Comparison of ENCODE assay signal across 10 mouse cellular contexts in genomic region chr5:30922581-30923041, GRCm38 (mm10). TPM values are rescaled to one million over a fixed set of nuclear protein-coding genes. Genes with fewer than 3 reads are reported as not detected.
A peak's percentile ranks its signal among the peaks of the same experiment; 100 is the strongest.
DNase-seq lines count a peak whose midpoint lies in the region; ATAC-seq and TF ChIP-seq lines count a peak whose summit lies in the region.
"Had no signal": no experiment of that assay in that cellular context is flagged by ENCODE, and none has a peak within 500 bp of the region (broad histone marks: within the 10 kb centered on the region; RNA-seq: fewer than 3 reads in every experiment).

No protein-coding gene starts in this region.

- H3K9ac ChIP-seq in MEL (ENCODE audit: control insufficient read depth, low read depth, low read length, poor library complexity, severe bottlenecking), result peak overlapping the region; percentile 69
- 0 out of 2 replicates have a peak overlapping the region, but pooled peaks have one; percentile 8 for H3K9ac ChIP-seq in intestine, embryonic 15.5 days

- peaks cover 5 to 11% of the 10 kb centered on the region in 2 experiments; a peak in 3 of 4 replicates for H3K4me1 ChIP-seq in MEL (ENCODE audit: control insufficient read depth in 1 of 2, insufficient read depth in 2 of 2, low read length in 2 of 2)
- peaks cover 30% of the 10 kb centered on the region for H3K4me1 ChIP-seq in intestine, embryonic 15.5 days (replicated peaks)
- peaks cover 36% of the 10 kb centered on the region for H3K4me1 ChIP-seq in midbrain, embryonic 10.5 days

- TF ChIP-seq CTCF in gastrocnemius, adult 2 months (IDR thresholded peaks at IDR 0.05), result no peak
- TF ChIP-seq CTCF in MEL (IDR thresholded peaks at IDR 0.05 in 2 of 3, conservative IDR thresholded peaks at IDR 0.05 in 1 of 3; ENCODE audit: control insufficient read depth in 1 of 3, insufficient read depth in 1 of 3, low read depth in 2 of 3, low read length in 3 of 3, poor library complexity in 1 of 3, severe bottlenecking in 1 of 3), result no peak; a peak in 1 of 6 replicates

- 55% methylated on average over 10 of the region's 10 CpGs for WGBS in intestine, embryonic 15.5 days
- 77% methylated on average over 10 of the region's 10 CpGs for WGBS in midbrain, embryonic 10.5 days

- TF ChIP-seq POLR2A in MEL (IDR thresholded peaks at IDR 0.05; ENCODE audit: control insufficient read depth in 1 of 2, insufficient read depth in 1 of 2, low read depth in 1 of 2, low read length in 2 of 2, poor library complexity in 1 of 2), result peak in 1 of 2 experiments; percentile 25; a peak in 1 of 4 replicates

- TF ChIP-seq RAD21 in MEL (IDR thresholded peaks at IDR 0.05; ENCODE audit: low read depth, low read length), result no peak

- DNase-seq in gastrocnemius, adult 2 months, result no peak
- no peak for DNase-seq in gastrocnemius, postnatal 25 days
- peak; percentile 59 for DNase-seq in MEL (ENCODE audit: low read depth, low spot score)
- DNase-seq in midbrain, embryonic 10.5 days (ENCODE audit: low spot score), result no peak
- DNase-seq in adrenal gland, postnatal 14 days, result no peak
- no peak for DNase-seq in natural killer cell, adult 2 months (ENCODE audit: low spot score in 2 of 2)
- DNase-seq in B cell, adult 2 months, result no peak
- DNase-seq: adrenal gland, postnatal 36 days; gastrocnemius, postnatal 36 days had no signal

- H3K79me2 ChIP-seq in MEL (ENCODE audit: control insufficient read depth, insufficient read depth, low read length, poor library complexity), result peaks cover 14% of the 10 kb centered on the region

- peak overlapping the region; percentile 94 for H3K27ac ChIP-seq in gastrocnemius, adult 2 months
- 0 out of 2 replicates have a peak overlapping the region, but pooled peaks have one; percentile 1 for H3K27ac ChIP-seq in MEL (ENCODE audit: control insufficient read depth, low read depth, low read length)
- no peak overlapping the region for H3K27ac ChIP-seq in intestine, embryonic 15.5 days
- H3K27ac ChIP-seq in midbrain, embryonic 10.5 days (replicated peaks), result no peak overlapping the region

- no peak for ATAC-seq in intestine, embryonic 15.5 days

- no peaks in the 10 kb centered on the region for H3K9me3 ChIP-seq in MEL (replicated peaks; ENCODE audit: insufficient read depth, low read length)
- no peaks in the 10 kb centered on the region for H3K9me3 ChIP-seq in intestine, embryonic 15.5 days
- H3K9me3 ChIP-seq in midbrain, embryonic 10.5 days (replicated peaks), result no peaks in the 10 kb centered on the region

- H3K4me2 ChIP-seq in intestine, embryonic 15.5 days (replicated peaks), result peak overlapping the region; percentile 75

- H3K27me3 ChIP-seq in MEL (ENCODE audit: control insufficient read depth in 1 of 2, insufficient read depth in 2 of 2, low read length in 2 of 2), result no peaks in the 10 kb centered on the region
- H3K27me3 ChIP-seq in intestine, embryonic 15.5 days (replicated peaks), result no peaks in the 10 kb centered on the region
- peaks cover 43% of the 10 kb centered on the region for H3K27me3 ChIP-seq in midbrain, embryonic 10.5 days (ENCODE audit: low read depth, poor library complexity, severe bottlenecking)

- H3K36me3 ChIP-seq in MEL (ENCODE audit: control insufficient read depth in 1 of 2, insufficient read depth in 2 of 2, low read length in 2 of 2), result peaks cover 0 to 2% of the 10 kb centered on the region in 2 experiments; a peak in 1 of 4 replicates
- peaks cover 19% of the 10 kb centered on the region for H3K36me3 ChIP-seq in intestine, embryonic 15.5 days
- peaks cover 9% of the 10 kb centered on the region for H3K36me3 ChIP-seq in midbrain, embryonic 10.5 days

- no peak; a peak in 1 of 4 replicates for TF ChIP-seq EP300 in MEL (IDR thresholded peaks at IDR 0.05; ENCODE audit: low read depth in 1 of 2, low read length in 2 of 2)

- H3K4me3 ChIP-seq in gastrocnemius, adult 2 months, result peak overlapping the region; percentile 76
- peak overlapping the region; percentile 74 to 89 for H3K4me3 ChIP-seq in MEL (ENCODE audit: control insufficient read depth in 1 of 2, insufficient read depth in 1 of 2, low read depth in 2 of 2, low read length in 2 of 2)
- 0 out of 2 replicates have a peak overlapping the region, but pooled peaks have one; percentile 43 for H3K4me3 ChIP-seq in intestine, embryonic 15.5 days (replicated peaks)
- peak overlapping the region; percentile 60 for H3K4me3 ChIP-seq in midbrain, embryonic 10.5 days

- intact Hi-C loops in gastrocnemius, adult 2 months (cut with DNase I), result no loop called here

TF ChIP-seq in MEL, 35 proteins besides CTCF, POLR2A, EP300 and RAD21:
- TF ChIP-seq MYC (IDR thresholded peaks at IDR 0.05; ENCODE audit: low read depth, low read length) (0 out of 2 replicates have a peak, but pooled peaks have one; percentile 33), GATA1 (IDR thresholded peaks at IDR 0.05; ENCODE audit: low read depth, low read length) (peak; percentile 76), ELF1 (IDR thresholded peaks at IDR 0.05; ENCODE audit: low read depth, low read length) (0 out of 2 replicates have a peak, but pooled peaks have one; percentile 4), ZC3H11A (IDR thresholded peaks at IDR 0.05; ENCODE audit: low read depth, low read length) (no peak), MXI1 (IDR thresholded peaks at IDR 0.05; ENCODE audit: low read depth, low read length) (peak; percentile 58; the same call in 1 of the 2 replicates)

RNA-seq across cellular contexts. Expression of gene Khk, which starts 1.4 kb away (rescaled TPM):
- total RNA-seq in gastrocnemius, adult 2 months (2021), result 10 to 100 TPM; 29.2 to 30.8 TPM
- total RNA-seq in gastrocnemius, postnatal 25 days (2021), result 10 to 100 TPM; 25.2 to 34.5 TPM
- total RNA-seq in MEL (2012; rRNA removed), result 268 and 308 TPM in 2 replicates
- polyA plus RNA-seq in MEL (2012; ENCODE audit: insufficient read depth in 1 of 2, insufficient read length in 2 of 2, low read depth in 1 of 2, low replicate concordance in 2 of 2, missing spikeins in 1 of 2), result 100 to 1,000 TPM in 1 of 2 experiments, not detected in 1; 461 TPM
- 23.3 and 26.9 TPM in 2 replicates for polyA plus RNA-seq in intestine, embryonic 15.5 days (2015; fragmentation: Nextera tagmentation; extraction: Ambion mirVana)
- polyA plus RNA-seq in midbrain, embryonic 10.5 days (2016; fragmentation: Nextera tagmentation; extraction: Ambion mirVana), result 7.5 and 9.7 TPM in 2 replicates
- total RNA-seq in adrenal gland, postnatal 14 days (2021), result 48.4 and 70.5 TPM in 2 replicates

RNA-seq across cellular contexts. Expression of gene Emilin1, which starts 9.4 kb away (rescaled TPM):
- 1 to 10 TPM; 2.7 to 7.7 TPM for total RNA-seq in gastrocnemius, adult 2 months (2021)
- total RNA-seq in gastrocnemius, postnatal 25 days (2021), result 10 to 100 TPM in 1 of 2 experiments, 1 to 10 TPM in 1; 9.3 to 10.9 TPM
- 1.3 and 1.5 TPM in 2 replicates for total RNA-seq in MEL (2012; rRNA removed)
- polyA plus RNA-seq in MEL (2012; ENCODE audit: insufficient read depth in 1 of 2, insufficient read length in 2 of 2, low read depth in 1 of 2, low replicate concordance in 2 of 2, missing spikeins in 1 of 2), result 1 to 10 TPM in 1 of 2 experiments, not detected in 1; 2.0 TPM
- 183 and 190 TPM in 2 replicates for polyA plus RNA-seq in intestine, embryonic 15.5 days (2015; fragmentation: Nextera tagmentation; extraction: Ambion mirVana)
- 61.8 and 67.4 TPM in 2 replicates for polyA plus RNA-seq in midbrain, embryonic 10.5 days (2016; fragmentation: Nextera tagmentation; extraction: Ambion mirVana)
- total RNA-seq in adrenal gland, postnatal 14 days (2021), result 46.2 and 51.0 TPM in 2 replicates

RNA-seq across cellular contexts. Expression of gene Ost4, which starts 15.0 kb away (rescaled TPM):
- total RNA-seq in gastrocnemius, adult 2 months (2021), result 100 to 1,000 TPM; 103 to 121 TPM
- 100 to 1,000 TPM; 103 to 117 TPM for total RNA-seq in gastrocnemius, postnatal 25 days (2021)
- 296 and 321 TPM in 2 replicates for total RNA-seq in MEL (2012; rRNA removed)
- polyA plus RNA-seq in MEL (2012; ENCODE audit: insufficient read depth in 1 of 2, insufficient read length in 2 of 2, low read depth in 1 of 2, low replicate concordance in 2 of 2, missing spikeins in 1 of 2), result 100 to 1,000 TPM; 220 to 478 TPM
- 449 and 476 TPM in 2 replicates for polyA plus RNA-seq in intestine, embryonic 15.5 days (2015; fragmentation: Nextera tagmentation; extraction: Ambion mirVana)
- polyA plus RNA-seq in midbrain, embryonic 10.5 days (2016; fragmentation: Nextera tagmentation; extraction: Ambion mirVana), result 380 and 415 TPM in 2 replicates
- 210 and 212 TPM in 2 replicates for total RNA-seq in adrenal gland, postnatal 14 days (2021)

RNA-seq across cellular contexts. Expression of gene Cgref1, which starts 22.8 kb away (rescaled TPM):
- total RNA-seq in gastrocnemius, adult 2 months (2021), result 1 to 10 TPM; 2.0 to 2.9 TPM
- 1 to 10 TPM; 3.4 to 4.3 TPM for total RNA-seq in gastrocnemius, postnatal 25 days (2021)
- total RNA-seq in MEL (2012; rRNA removed), result not detected in 2 replicates
- 1 to 10 TPM in 1 of 2 experiments, not detected in 1; 1.4 TPM for polyA plus RNA-seq in MEL (2012; ENCODE audit: insufficient read depth in 1 of 2, insufficient read length in 2 of 2, low read depth in 1 of 2, low replicate concordance in 2 of 2, missing spikeins in 1 of 2)
- polyA plus RNA-seq in intestine, embryonic 15.5 days (2015; fragmentation: Nextera tagmentation; extraction: Ambion mirVana), result 36.1 and 42.8 TPM in 2 replicates
- polyA plus RNA-seq in midbrain, embryonic 10.5 days (2016; fragmentation: Nextera tagmentation; extraction: Ambion mirVana), result 4.9 and 5.8 TPM in 2 replicates
- total RNA-seq in adrenal gland, postnatal 14 days (2021), result 0.56 and 0.86 TPM in 2 replicates

RNA-seq across cellular contexts. Expression of gene Agbl5, which starts 34.1 kb away (rescaled TPM):
- 1 to 10 TPM; 1.6 to 2.3 TPM for total RNA-seq in gastrocnemius, adult 2 months (2021)
- total RNA-seq in gastrocnemius, postnatal 25 days (2021), result 1 to 10 TPM; 2.0 to 2.5 TPM
- total RNA-seq in MEL (2012; rRNA removed), result 10.6 and 12.8 TPM in 2 replicates
- 10 to 100 TPM in 1 of 2 experiments, not detected in 1; 45.0 TPM for polyA plus RNA-seq in MEL (2012; ENCODE audit: insufficient read depth in 1 of 2, insufficient read length in 2 of 2, low read depth in 1 of 2, low replicate concordance in 2 of 2, missing spikeins in 1 of 2)
- 13.9 and 16.4 TPM in 2 replicates for polyA plus RNA-seq in intestine, embryonic 15.5 days (2015; fragmentation: Nextera tagmentation; extraction: Ambion mirVana)
- 17.4 and 20.1 TPM in 2 replicates for polyA plus RNA-seq in midbrain, embryonic 10.5 days (2016; fragmentation: Nextera tagmentation; extraction: Ambion mirVana)
- 10.4 and 11.7 TPM in 2 replicates for total RNA-seq in adrenal gland, postnatal 14 days (2021)

Comparison
In these comparisons a context has a peak if more than half of its experiments do, and no peak if none do; other contexts are left out.
1. H3K27ac ChIP-seq: peak in gastrocnemius, adult 2 months (single experiment) and MEL (single experiment); none in intestine, embryonic 15.5 days (single experiment) and midbrain, embryonic 10.5 days (single experiment).
2. Peak in every context shown above with its lines, with median percentiles within 50 percentile points of each other: H3K4me3 ChIP-seq.